Mouse (Mus musculus): Measurements from ENCODE around the gene Pald1.
A peak's percentile ranks its signal among the peaks of the same experiment; 100 is the strongest.

- TF ChIP-seq CTCF (IDR thresholded peaks at IDR 0.05; ENCODE audit: low read depth): peak; percentile 29; the same call in 1 of the 2 replicates
- no peak for TF ChIP-seq EP300 (IDR thresholded peaks at IDR 0.05; ENCODE audit: low read depth)
These were observed 44.1 kb downstream of the Pald1 start for GRCm38 (mm10) chr10:61339216-61339615.
